Mouse (Mus musculus) T-helper 1 cell (primary cell): ENCODE data around the gene Elmo1.

Source experiments
- in situ Hi-C: fragments of 300-600 bp; cut with MboI, MseI; formaldehyde crosslinking; loops from one replicate; pipeline ENCODE4 v1.15.1; 2025; ENCODE audit warnings: high pct_unique_total_duplicates

The Elmo1 gene

DNA sequence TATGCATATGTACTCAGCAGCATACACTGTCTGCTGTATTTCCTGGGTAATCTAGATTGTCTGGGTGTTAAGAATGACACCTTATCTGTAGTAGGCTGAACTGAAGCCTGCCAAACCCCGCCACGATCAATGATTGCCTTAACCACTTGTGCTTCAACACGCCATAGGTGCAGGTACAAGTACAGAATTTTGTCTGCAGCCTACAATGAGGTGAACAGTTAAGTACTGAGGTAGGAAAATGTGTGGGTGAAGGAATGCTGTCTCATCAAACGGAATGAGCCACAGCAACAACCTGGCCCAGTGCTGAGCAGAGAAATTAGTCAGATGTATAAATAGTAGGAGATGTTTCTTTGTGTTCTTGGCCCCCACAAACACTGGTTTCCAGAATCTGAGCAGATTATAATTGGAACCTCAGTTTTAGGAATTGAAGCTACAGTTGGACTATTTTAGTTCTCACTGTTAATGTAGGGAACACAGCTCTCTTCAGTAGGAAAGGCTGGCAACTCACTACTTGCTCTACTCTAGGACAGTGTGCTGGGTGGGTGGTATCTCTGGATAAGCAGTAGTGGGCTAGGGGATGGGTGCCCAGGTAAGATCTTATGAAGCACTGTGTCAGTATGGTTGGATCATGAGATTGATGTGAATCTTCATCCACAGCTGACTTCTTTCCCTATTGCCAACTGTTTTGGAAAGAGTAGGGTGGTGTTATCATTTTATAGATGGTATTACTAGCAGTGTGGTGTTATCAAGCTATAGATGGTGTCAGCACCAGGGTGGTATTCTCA lies 4.7 kb downstream of the Elmo1 start:
- in situ Hi-C loops = loop anchor here (5.0 kb wide), 3 partner anchors 42 to 1907 kb away; no protein-coding TSS in a partner anchor

DNA sequence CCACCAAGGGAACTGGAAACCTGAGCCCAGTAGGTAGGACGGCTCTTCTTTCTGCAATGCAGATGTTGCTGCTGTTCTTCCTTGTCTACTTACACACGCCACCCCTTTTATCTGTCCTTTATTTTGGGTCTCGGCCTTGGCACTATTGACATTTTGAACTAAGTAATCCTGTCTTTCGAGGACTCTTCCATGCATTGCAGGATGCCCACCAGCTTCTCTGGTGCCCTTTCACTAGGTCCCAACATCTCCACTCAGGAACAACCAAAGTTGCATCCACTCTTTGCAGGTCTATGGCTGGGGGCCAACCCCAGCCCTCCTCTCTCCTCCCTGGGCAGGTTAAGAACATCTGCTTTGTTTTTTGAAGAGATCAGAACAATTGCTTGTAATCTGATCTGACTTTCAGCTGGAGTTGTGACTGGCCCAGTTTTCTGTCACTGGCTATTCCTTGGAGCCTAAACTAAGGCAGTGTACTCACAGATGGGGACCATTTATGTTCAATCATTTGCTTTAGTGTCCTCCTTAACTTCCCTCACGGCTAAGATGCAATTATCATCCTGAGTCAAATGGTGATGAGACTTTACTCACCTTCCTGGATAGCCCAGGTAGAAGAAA lies 6.7 kb downstream of the Elmo1 start:
- in situ Hi-C loops = no loop called here

DNA sequence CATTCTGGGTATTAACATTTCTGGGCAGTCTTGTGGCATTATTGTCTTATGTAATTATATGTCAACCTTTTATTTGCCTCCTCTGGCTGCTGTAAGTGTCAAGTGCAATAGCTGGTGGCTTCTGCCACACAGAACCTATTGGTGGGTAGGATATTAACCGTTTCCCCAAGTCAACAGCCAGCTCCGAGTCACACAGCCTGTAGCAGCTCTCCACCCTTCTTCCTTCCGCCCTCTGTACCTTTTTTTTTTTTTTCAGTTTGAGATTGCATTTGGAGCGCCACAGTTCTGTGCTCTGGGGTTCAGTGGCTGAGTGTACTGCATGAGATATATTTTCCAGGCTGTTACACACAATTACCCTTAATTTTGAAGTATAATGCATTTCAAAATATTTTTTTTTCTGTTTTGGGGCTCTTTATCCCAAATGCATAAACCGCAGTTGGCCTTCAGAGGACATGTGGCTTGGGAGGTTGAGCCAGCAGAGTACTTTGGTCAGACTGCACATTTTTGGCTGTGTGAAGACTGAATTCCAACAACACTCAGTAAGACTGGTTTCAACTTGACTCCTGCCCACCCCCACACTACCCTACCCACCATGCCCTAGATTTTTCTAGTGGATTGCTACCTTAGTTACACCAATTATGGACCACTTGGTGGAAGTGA lies 7.7 kb downstream of the Elmo1 start:
- in situ Hi-C loops = no loop called here

DNA sequence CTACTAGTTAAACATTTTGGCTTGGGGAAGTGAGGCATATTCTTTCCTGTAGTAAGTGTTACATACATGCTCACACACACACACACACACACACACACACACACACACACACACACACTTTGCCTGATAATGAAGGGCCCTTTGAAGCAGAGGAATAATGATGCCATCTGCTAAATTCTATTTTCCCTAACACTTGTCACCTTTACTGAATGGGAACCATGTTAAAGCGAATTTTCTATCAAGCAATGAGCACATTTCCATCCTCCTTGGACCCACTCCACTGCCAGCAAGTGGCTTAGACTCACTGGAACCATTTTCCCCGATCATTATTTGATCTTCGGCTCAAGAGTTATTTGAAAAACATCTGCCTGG lies 8.2 kb downstream of the Elmo1 start:
- in situ Hi-C loops = no loop called here

DNA sequence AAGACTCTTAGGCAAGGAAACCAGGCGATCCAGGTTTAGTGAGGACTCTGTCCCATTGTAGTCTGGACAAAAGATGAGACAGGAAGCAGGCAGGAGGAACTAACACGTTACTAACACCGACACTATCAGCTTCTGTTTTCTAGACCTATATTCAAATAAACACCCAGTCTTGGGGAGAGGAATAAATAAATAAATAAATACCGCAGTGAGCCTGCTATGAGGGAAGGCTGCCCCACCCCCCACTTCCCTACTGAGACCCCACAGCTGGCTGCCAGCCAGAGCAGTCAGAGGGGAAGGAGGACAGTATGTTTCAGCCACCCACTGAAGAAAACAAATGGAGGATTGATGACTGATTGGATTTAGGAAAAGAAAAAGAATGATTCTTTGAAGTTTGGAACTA lies 9.2 kb downstream of the Elmo1 start:
- in situ Hi-C loops = no loop called here

DNA sequence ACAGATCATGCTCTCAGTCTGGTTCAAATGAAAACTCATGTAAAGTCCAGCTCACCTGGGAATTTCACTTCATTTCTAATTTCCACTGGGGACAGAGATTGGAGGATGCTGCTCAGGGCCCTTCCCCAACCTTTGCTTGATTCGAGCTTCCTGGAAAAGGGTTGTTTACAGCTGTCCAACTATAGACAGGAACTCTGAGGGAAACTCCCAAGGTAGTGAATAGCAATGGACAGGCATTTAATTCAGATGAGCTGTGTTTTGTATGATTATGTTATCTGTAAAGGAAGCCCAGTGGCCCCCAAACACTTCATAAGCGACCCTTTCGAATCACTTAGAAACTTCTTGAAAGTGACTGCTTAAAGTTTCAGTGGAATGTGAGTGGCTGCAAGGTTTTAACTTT lies 10.0 kb downstream of the Elmo1 start:
- in situ Hi-C loops = no loop called here

DNA sequence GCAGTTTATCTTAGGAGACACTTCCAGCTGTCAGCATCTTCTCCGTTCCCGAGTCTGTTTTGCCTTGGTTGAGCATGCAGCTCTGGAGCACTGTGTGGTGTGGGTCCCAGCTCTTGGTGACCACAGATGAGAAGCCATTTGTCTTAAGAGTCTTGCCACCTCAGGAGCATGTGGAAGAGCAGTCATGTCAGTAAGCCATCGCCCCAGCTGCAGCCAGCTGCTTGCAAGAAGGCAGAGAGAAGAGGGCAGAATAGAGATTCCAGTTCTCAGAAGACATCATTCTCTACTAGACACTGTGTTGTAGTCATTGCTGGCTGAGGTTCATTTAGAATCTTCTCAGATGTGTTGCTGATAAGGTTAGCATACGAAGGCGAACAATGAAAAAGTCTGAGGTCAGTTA lies 11.3 kb downstream of the Elmo1 start:
- in situ Hi-C loops = no loop called here

DNA sequence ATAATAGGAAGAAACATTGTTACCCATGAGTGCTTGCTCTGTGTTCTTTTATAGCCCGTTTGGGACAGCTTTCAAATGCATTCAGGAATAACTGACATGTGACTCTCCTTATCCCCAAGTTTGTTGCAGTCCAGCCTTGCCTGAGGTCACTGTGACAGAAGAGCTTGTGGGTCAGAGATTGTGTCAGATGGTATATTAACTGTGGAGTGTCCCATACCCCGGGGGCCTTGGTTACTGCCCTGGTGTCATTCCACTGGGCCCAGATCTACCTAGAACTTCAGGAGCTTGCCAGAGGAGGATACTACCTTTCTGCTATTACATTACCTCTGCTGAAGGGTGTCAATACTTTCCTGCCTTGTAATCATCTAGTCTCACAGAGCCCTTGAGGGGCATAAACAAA lies 14.4 kb downstream of the Elmo1 start:
- in situ Hi-C loops = no loop called here

DNA sequence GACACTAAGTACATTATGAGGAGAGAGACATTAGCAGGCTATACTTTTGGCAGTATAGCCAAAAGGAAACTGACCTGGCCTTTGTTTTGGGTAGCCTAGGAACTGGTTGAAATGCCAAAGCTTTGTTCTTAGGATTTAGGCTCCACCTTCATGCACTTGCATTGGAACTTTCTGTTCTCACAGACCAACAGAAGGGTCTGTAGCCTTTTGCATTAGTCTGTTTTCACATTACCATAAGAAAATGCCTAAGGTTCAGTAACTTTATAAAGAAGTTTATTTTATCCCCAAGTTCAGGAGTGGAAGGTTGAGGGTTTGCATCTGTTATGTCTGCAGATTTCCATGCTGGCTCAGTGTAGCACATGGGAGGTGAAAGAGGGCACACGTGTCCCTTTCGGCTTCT lies 15.6 kb downstream of the Elmo1 start:
- in situ Hi-C loops = no loop called here

DNA sequence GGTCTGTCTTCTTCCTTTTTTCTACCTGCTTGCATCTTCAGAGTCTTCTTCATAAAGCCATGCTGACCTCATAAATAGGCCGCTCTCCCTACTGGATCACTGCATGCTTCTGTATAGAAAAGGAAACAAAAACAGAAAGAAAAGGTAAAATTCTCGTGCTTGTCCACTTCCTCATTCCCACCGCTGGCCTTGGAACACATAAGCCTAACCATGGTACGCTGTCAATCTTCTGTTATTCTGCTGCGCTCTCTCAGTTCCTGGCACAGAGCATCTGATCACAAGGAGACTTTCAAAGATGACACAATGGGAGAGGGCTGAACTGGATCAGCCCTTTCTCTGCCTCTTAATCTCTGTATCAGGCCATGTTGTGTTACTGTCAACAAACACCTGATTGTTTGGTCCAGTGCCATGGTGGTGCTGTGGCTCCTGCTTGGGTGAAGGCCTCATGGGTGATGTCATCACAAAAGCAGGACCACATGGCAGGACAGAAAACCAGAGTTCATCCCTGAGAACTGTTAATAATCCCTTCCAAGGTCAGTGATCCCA lies 17.6 kb downstream of the Elmo1 start:
- in situ Hi-C loops = no loop called here

DNA sequence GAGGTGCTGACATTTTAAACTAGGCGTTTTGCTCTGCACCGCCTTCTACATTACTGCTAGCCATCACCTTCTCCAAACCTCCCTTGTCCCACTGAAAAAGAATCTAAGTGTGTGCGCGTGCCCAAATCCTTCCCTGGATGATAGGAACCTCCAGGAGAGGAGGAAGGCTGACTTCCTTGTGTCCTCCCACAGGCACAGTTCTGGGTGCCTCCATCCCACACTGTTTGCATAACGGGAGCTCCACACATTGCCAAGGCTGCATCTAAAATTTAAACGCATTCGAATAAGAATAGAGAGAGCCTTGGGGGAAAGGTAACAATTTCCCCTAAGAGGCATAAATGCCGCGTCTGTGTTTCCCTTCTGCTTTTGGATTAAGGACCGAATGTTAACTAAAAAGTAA lies 18.6 kb downstream of the Elmo1 start:
- in situ Hi-C loops = no loop called here

DNA sequence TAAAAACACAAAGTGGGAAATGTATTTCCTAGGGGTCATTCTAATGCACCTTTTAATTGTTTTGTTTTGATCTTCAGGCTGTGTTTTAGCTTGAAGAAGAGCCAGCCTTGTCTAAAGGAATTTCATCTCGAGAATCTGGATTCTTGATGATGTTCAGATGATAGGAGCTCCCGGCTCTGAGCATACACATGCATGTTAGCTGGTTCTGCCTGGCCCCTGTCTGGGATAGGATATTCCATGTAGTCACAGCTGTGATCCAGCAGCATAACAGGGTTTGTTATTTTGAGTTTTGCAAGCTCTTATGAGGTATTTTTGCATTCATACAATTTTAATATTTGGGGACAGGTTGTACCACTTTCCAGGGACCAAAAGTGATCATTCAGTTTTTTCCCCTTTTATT lies 19.1 kb downstream of the Elmo1 start:
- in situ Hi-C loops = no loop called here

DNA sequence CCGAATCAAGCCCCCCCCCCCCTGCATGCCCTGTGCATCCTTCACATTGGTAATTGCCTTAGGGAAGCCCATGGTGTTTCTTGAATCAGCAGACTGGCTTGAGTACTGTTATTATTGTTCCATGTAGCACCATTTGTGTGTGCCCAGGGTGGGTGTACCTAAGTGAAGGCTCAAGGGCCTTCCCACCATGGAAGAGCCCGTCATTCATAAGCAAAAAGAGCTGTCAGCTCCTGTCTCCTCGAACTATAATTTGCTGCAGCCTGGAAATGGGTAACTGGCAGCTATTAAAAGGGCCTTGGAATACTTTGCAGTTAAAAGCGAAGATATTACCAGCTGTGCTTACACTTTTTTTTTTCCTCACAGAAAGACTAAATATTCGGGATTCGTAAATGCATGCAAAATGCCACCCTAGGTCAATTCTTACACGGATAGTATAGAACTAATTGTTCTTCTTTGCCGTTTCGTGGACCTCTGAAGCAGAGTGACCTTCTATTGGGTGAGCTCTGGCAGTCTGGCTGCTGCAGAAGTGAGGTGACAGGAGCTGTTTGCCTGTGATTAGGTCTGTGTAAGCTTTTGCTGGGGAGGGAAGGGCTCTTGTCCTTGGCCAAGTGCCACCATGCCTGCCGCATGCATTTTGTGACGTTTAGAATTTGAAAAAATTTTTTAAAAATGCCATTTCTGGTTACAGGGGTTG lies 19.7 kb downstream of the Elmo1 start:
- in situ Hi-C loops = loop anchor here (5.0 kb wide), 1 partner anchor 52 kb away; no protein-coding TSS in a partner anchor

DNA sequence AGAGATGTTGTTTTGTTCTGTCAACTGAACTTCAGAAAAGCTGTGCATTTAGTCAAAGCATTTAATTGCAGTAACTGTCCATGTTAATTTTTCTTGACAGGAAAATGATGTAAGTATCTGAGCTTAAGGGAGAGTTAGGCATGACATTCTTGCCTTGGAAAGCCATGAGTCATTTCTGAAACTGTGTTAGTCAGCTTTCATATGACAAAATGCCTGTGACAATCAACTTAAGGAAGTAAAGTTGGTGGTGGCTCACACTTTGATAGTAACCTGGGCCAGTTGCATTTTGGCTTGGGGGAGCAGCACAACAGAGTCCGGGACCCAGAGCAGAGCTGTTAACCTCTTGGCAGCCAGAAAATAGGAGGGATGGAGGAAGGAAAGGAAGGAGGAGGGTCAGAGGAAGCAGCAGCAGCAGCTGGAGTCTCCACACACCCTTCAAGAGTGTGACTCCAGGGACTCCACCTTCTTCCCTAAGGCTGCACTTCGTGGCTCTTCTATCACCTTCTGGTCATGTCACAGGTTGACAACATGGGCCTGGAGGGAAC lies 20.9 kb downstream of the Elmo1 start:
- in situ Hi-C loops = loop anchor here (5.0 kb wide), 1 partner anchor 51 kb away; no protein-coding TSS in a partner anchor

DNA sequence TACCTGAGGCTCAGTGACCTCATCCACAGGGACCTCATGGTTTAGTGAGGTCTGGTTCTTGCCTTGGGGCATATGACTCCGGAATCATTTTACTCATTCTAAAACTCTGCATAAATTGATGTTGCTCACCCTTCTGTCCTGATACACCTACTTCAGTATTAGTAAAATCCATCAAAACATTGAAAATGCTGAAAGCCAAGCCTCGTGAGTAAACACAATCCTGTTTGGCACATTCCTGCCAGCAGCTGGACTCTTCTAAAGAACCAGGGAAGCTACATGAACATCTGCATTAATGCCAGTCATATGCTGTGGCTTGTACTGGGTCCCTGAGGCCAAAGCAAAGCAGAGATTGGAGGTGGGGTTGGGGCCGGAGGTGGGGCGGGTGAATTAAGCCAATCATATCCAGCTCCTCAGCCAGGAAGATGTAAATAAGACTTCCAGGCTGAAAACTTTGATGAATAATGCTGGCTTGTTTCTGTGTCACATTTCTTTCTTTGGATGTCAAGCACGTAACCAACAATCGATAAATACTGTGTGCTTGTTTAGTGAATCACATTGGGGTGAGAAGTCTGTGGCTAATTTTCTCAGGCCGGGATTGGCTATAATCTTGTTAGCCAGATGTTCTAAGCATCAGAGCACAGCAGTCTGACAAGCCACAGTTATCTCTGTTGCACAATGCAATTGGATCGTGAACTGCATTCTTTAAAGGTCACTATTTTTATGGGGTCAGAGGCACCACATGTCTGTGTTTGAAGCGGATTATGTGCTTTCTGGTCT lies 24.9 kb downstream of the Elmo1 start:
- in situ Hi-C loops = no loop called here

DNA sequence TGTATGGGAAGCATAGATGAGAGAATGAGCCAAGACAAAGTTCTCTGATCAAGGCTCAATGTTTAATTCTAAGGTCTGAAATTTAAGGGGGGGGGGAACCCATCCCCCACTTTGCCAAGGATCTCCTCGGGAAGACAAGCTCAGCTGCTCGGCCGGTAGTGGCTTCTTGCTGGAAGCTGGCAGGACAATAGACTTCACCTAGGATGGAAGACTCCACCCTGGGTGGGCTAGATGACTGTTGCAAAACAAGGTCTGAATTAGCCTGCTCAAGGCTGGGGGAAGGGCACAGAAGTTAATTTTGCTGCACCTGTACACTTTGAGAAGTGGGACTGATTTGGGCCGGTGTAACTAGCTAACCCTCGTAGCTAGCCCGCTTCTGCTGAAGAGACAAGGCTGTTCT lies 25.6 kb downstream of the Elmo1 start:
- in situ Hi-C loops = no loop called here

DNA sequence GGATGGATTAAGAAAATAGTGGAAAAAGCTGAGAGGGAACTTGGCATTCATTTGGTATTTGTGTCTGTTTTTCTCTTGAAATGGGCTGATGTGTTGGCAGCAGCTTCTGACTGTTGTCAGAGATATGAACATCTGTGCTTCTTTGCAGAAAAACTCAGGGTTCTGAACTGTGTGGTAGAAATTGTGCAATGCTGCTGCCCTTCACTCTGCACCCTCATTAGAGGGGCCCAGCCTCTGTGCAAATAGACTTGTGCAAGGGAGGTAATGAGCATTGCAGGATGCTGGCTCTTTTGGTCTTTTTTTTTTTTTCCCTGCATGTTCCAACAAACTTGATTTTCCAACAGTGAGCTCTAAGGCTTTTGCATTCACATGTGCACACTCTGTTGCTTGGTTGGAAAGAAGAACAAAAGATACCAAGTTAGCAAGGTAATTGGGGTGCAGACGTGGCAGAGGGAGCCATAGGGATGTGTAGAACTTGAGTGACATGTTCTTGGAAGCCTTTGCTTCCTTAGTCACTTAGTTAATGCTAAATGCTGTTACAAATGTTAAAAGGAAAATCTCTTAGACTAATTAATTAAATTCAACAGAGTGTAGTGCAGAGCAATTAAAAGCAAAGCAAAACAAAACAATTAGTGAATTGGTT lies 26.6 kb downstream of the Elmo1 start:
- in situ Hi-C loops = no loop called here

DNA sequence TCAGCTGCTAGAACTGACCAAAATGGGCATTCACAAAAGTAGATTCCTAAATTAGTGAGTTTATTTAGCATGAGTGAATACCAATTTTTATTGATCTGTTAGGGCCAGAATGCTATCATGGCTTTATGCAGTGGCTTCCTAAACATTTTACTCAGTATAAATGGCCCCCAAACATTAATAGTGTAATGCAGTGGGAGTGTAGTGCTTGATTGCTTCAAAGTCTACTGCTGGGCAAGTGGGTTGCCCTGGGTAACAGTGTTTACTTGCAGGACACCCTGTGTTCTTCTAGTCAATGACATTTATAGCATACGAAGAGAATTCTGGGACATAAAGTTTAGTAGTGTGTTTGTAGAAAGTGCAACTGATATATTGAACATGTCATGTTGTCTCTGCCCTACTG lies 27.3 kb downstream of the Elmo1 start:
- in situ Hi-C loops = no loop called here

DNA sequence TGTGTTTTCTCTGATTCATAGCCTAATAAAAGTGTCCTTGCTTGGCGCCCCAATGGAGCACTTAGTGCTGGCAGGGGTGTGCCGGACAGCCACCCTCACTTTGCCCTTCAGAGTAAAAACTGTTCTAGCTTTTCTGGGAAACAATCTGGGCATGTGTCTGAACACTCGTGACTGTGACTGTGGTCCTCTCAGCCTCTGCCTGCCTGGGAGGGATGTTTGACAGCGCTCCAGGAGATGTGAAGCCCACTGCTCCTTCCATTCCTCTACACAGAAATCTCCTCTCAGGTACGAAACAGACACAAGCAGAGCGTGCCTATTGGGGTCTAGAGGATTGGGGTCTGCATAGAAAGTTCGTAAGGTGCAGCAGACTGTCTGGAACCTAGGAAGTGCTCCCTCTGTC lies 28.5 kb downstream of the Elmo1 start:
- in situ Hi-C loops = no loop called here

DNA sequence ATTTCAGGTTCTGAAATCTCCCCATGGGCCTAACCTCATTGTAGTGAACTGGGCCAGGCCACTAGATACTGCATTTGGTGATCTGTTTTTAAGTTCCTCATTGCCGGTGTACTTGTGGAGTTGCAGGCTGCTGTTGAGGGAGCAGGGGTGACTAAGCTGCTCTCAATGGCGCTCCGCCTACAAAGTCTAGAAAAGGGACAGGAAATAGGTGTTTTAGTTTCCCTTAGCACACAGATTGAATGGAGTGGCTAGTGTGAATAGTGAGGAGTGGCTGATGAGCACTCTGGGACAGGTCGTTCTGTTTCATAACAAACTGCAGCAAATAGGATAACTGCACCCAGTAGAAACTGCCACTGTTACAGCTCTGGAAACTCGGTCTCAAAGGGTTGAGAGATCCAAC lies 30.3 kb downstream of the Elmo1 start:
- in situ Hi-C loops = no loop called here
